Comparison of ENCODE assay signal across 10 mouse cellular contexts in the genomic region with DNA sequence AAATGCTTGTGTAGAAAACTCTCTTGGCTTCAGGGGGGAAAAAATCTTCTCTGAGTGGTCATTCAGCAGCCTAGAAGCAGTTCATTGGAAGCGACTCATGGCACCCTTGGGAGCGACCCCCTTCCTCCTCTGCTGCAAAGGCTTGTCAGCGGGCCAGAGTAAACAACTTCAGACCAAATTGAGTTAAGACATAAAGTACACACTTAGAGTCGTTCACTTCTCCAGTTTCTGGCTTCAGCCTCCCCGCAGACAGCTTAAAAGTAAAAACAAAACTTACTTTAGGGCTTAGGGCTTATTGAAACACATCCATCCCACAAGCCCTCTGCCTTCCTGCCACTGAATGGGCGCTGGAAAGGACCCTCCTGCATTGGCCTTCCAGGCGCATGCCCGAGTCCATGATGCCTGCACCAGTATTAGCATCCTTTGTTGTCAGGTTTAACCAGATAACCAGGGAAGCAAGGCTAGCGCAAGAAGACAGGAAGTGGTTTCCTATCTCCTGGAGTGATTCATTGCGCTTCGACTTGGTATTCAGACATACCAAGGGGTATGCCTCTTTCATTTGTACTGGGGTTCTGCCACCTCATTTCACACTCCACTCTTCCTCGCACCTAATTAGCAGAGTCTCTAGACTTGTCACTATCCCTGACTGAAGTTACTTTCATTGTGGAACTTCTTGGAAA.
DNase-seq lines count a peak whose midpoint lies in the region; ATAC-seq lines count a peak whose summit lies in the region.
"Had no signal": no experiment of that assay in that cellular context is flagged by ENCODE, and none has a peak within 500 bp of the region (broad histone marks: within the 10 kb centered on the region; RNA-seq: fewer than 3 reads in every experiment).

No protein-coding gene starts in this region.

- no peaks in the 10 kb centered on the region for H3K9me3 ChIP-seq in heart, embryonic 15.5 days (replicated peaks)
- no peaks in the 10 kb centered on the region for H3K9me3 ChIP-seq in lung, embryonic 15.5 days
- H3K9me3 ChIP-seq: neural tube, embryonic 13.5 days had no signal

- ATAC-seq in heart, embryonic 15.5 days (replicated peaks; ENCODE audit: insufficient number of reproducible peaks, insufficient read depth, low FRiP score, low read depth): no peak
- peak; percentile 85; the same call in 1 of the 2 replicates for ATAC-seq in lung, embryonic 15.5 days (ENCODE audit: borderline replicate concordance, extremely low read depth, low FRiP score, low TSS enrichment)

- no peaks in the 10 kb centered on the region; the same call in 1 of the 2 replicates for H3K4me1 ChIP-seq in heart, embryonic 15.5 days (replicated peaks)
- H3K4me1 ChIP-seq in lung, embryonic 15.5 days: peaks cover 19% of the 10 kb centered on the region
- H3K4me1 ChIP-seq: neural tube, embryonic 13.5 days had no signal

- peak overlapping the region; percentile 43 for H3K27ac ChIP-seq in heart, embryonic 15.5 days
- peak overlapping the region; percentile 32; the same call in 1 of the 2 replicates for H3K27ac ChIP-seq in lung, embryonic 15.5 days
- H3K27ac ChIP-seq: neural tube, embryonic 13.5 days had no signal

- H3K27me3 ChIP-seq in heart, embryonic 15.5 days: 0 out of 2 replicates have a peak, but pooled peaks cover 2% of the 10 kb centered on the region
- H3K27me3 ChIP-seq in lung, embryonic 15.5 days: no peaks in the 10 kb centered on the region
- H3K27me3 ChIP-seq: neural tube, embryonic 13.5 days had no signal

- no peak overlapping the region for H3K4me3 ChIP-seq in heart, embryonic 15.5 days
- H3K4me3 ChIP-seq in lung, embryonic 15.5 days: no peak overlapping the region
- H3K4me3 ChIP-seq: neural tube, embryonic 13.5 days had no signal

- peak; percentile 4 for DNase-seq in adrenal gland, postnatal 10 days
- no peak for DNase-seq in adrenal gland, adult 2 months
- peak; percentile 92 for DNase-seq in NIH3T3 (ENCODE audit: low read depth)
- DNase-seq in cerebellum, postnatal 4 days (ENCODE audit: low spot score in 2 of 2): no peak
- DNase-seq in right cerebral cortex, adult 18-20 months: no peak
- no peak for DNase-seq in spleen, postnatal 14 days (ENCODE audit: low spot score in 2 of 2)
- DNase-seq: adrenal gland, postnatal 14 days had no signal

- WGBS in heart, embryonic 15.5 days: 35% methylated on average over 12 of the region's 12 CpGs
- WGBS in lung, embryonic 15.5 days: 21% methylated on average over 12 of the region's 12 CpGs

- no peaks in the 10 kb centered on the region for H3K36me3 ChIP-seq in heart, embryonic 15.5 days
- no peaks in the 10 kb centered on the region for H3K36me3 ChIP-seq in lung, embryonic 15.5 days
- H3K36me3 ChIP-seq: neural tube, embryonic 13.5 days had no signal

- peak overlapping the region; percentile 17; the same call in 1 of the 2 replicates for H3K4me2 ChIP-seq in heart, embryonic 15.5 days
- peak overlapping the region; percentile 31 for H3K4me2 ChIP-seq in lung, embryonic 15.5 days
- H3K4me2 ChIP-seq: neural tube, embryonic 13.5 days had no signal

- no peak overlapping the region for H3K9ac ChIP-seq in heart, embryonic 15.5 days
- no peak overlapping the region for H3K9ac ChIP-seq in lung, embryonic 15.5 days
- H3K9ac ChIP-seq: neural tube, embryonic 13.5 days had no signal

Comparison
In these comparisons a context has a peak if more than half of its experiments do, and no peak if none do; other contexts are left out.
1. DNase-seq: peak in adrenal gland, postnatal 10 days (single experiment) and NIH3T3 (single experiment); none in adrenal gland, adult 2 months (single experiment), cerebellum, postnatal 4 days (0 of 2), right cerebral cortex, adult 18-20 months (single experiment) and spleen, postnatal 14 days (0 of 2).